Mouse (Mus musculus) limb, embryonic 13.5 days (tissue): ENCODE data around the gene Kcnmb3. TPM values are rescaled to one million over a fixed set of nuclear protein-coding genes. Genes with fewer than 3 reads are reported as not detected.

ENCODE experiments used
- polyA plus RNA-seq: library from polyadenylated mRNA; unstranded; fragments of >200 nt; fragmentation: Nextera tagmentation; extraction: Ambion mirVana; gene quantifications from 2 replicates; pipeline ENCODE4 v1.2.1, GENCODE M21; 2015

Kcnmb3 gene
- polyA plus RNA-seq, 1 experiment from 2014 or later = 0.10 TPM

Other genes with a start within 250 kb of the Kcnmb3 start
- 5.5 and 5.7 TPM in 2 replicates for gene Zmat3, start 126.2 kb downstream of the Kcnmb3 start, polyA plus RNA-seq
- 8.5 and 10.6 TPM in 2 replicates for gene Pik3ca, start 94.6 kb downstream of the Kcnmb3 start, polyA plus RNA-seq
- gene Zfp639, start 18.0 kb upstream of the Kcnmb3 start, polyA plus RNA-seq = 40.7 and 42.2 TPM in 2 replicates
- gene Mfn1, start 37.2 kb upstream of the Kcnmb3 start, polyA plus RNA-seq = 31.8 and 34.9 TPM in 2 replicates
- gene Gnb4, start 124.4 kb upstream of the Kcnmb3 start, polyA plus RNA-seq = 79.7 and 83.0 TPM in 2 replicates
- 167 and 170 TPM in 2 replicates for gene Actl6a, start 214.1 kb upstream of the Kcnmb3 start, polyA plus RNA-seq
- 322 and 328 TPM in 2 replicates for gene Ndufb5, start 244.8 kb upstream of the Kcnmb3 start, polyA plus RNA-seq
- gene Mrpl47, start 245.4 kb upstream of the Kcnmb3 start, polyA plus RNA-seq = 30.2 and 33.2 TPM in 2 replicates